Mouse (Mus musculus): Measurements from ENCODE around the gene Ppp1r3d.

- no peak for TF ChIP-seq CTCF (conservative IDR thresholded peaks at IDR 0.05; ENCODE audit: low read length)
- no peak for TF ChIP-seq POU5F1 (IDR thresholded peaks at IDR 0.05; ENCODE audit: borderline replicate concordance, low read length)
- no peak for TF ChIP-seq NANOG (IDR thresholded peaks at IDR 0.05; ENCODE audit: borderline replicate concordance, low read length)
Measured at GRCm38 (mm10) chr2:178412598-178412997, 1.7 kb downstream of the Ppp1r3d start.

All from E14TG2a.4 (cell line).